Mouse (Mus musculus) hematopoietic stem cell, adult 5-6 weeks (primary cell): ENCODE measurements around the gene Shkbp1. TPM values are rescaled to one million over a fixed set of nuclear protein-coding genes. Genes with fewer than 3 reads are reported as not detected.
A peak's percentile ranks its signal among the peaks of the same experiment; 100 is the strongest.

Experiments used
- ATAC-seq, 2 experiments: fragments of 125-278 bp in 1 of 2; replicated peaks in 1 of 2; 2 replicates each; pipeline ENCODE4 v1.8.0; 2016 to 2017; ENCODE audit warnings: inconsistent platforms in 2 of 2, mild to moderate bottlenecking in 2 of 2, moderate number of reproducible peaks in 2 of 2, low read depth in 1 of 2, moderate TSS enrichment in 1 of 2; ENCODE audit not compliant: low FRiP score in 2 of 2, poor library complexity in 2 of 2, severe bottlenecking in 2 of 2, insufficient read depth in 1 of 2, low TSS enrichment in 1 of 2
- total RNA-seq: library from RNA; stranded (forward); fragments of 172-1452, 232-1000 nt; gene quantifications from 2 replicates; pipeline ENCODE4 v1.2.3, GENCODE M21; 2017

Gene Shkbp1
- total RNA-seq, 1 experiment from 2014 or later: 22.4 TPM

GRCm38 (mm10) chr7:27342595-27342994 lies 13.2 kb downstream of the Shkbp1 start:
- ATAC-seq: peak; percentile 9 to 30; a peak in 2 of 4 replicates

- ATAC-seq: no peak
These were observed 16.3 kb downstream of the Shkbp1 start for GRCm38 (mm10) chr7:27339519-27339918.

- no peak for ATAC-seq
These were observed 16.7 kb downstream of the Shkbp1 start for GRCm38 (mm10) chr7:27339114-27339513.

- ATAC-seq: no peak; a peak in 1 of 4 replicates
These were observed 18.5 kb downstream of the Shkbp1 start, which contains the start of gene Ltbp4 for GRCm38 (mm10) chr7:27337175-27337853. Gene Ltbp4, minus strand, starts transcription at chr7:27337692.

- ATAC-seq: peak; percentile 66 to 77
These were observed 19.6 kb downstream of the Shkbp1 start for GRCm38 (mm10) chr7:27335928-27336823.

- ATAC-seq: no peak
These were observed 20.7 kb downstream of the Shkbp1 start for GRCm38 (mm10) chr7:27335011-27335720.

GRCm38 (mm10) chr7:27334405-27334911 lies 21.4 kb downstream of the Shkbp1 start:
- ATAC-seq: no peak

GRCm38 (mm10) chr7:27333316-27333941 lies 22.4 kb downstream of the Shkbp1 start:
- ATAC-seq: no peak

GRCm38 (mm10) chr7:27332353-27333199 lies 23.2 kb downstream of the Shkbp1 start:
- ATAC-seq: peak; percentile 14 to 16; a peak in 1 of 4 replicates

- ATAC-seq: no peak
These were observed 24.0 kb downstream of the Shkbp1 start for GRCm38 (mm10) chr7:27331854-27332253.

GRCm38 (mm10) chr7:27331541-27331851 lies 24.3 kb downstream of the Shkbp1 start:
- ATAC-seq: no peak

GRCm38 (mm10) chr7:27330709-27331540 lies 24.9 kb downstream of the Shkbp1 start:
- ATAC-seq: peak; percentile 54 to 59

GRCm38 (mm10) chr7:27329981-27330380 lies 25.8 kb downstream of the Shkbp1 start:
- ATAC-seq: no peak

- ATAC-seq: peak; percentile 54
These were observed 26.4 kb downstream of the Shkbp1 start for GRCm38 (mm10) chr7:27329326-27329947.

- ATAC-seq: no peak
These were observed 27.2 kb downstream of the Shkbp1 start for GRCm38 (mm10) chr7:27328648-27329047.
